Mouse (Mus musculus) MEL (cell line): ENCODE measurements around the gene Agpat1. TPM values are rescaled to one million over a fixed set of nuclear protein-coding genes. Genes with fewer than 3 reads are reported as not detected.

Experiments
- DNase-seq: peaks from one replicate; pipeline ENCODE4 v3.0.0; 2011; ENCODE audit warnings: low read depth, low spot score
- H3K27ac ChIP-seq: 2 replicates; pipeline ENCODE4 v1.5.1; 2012; ENCODE audit warnings: low read depth, mild to moderate bottlenecking, control low read depth, low read length, moderate library complexity; ENCODE audit not compliant: control insufficient read depth
- H3K27me3 ChIP-seq, 2 experiments: fragments of 150-350 bp in 1 of 2; sonication (generic) in 1 of 2; 2 replicates each; pipeline ENCODE4 v1.6.1; 2012; ENCODE audit warnings: low read length in 2 of 2, mild to moderate bottlenecking in 2 of 2, improper control_type of control experiment in 1 of 2, moderate library complexity in 1 of 2; ENCODE audit not compliant: insufficient read depth in 2 of 2, control insufficient read depth in 1 of 2
- H3K36me3 ChIP-seq, 2 experiments: 2 replicates each; pipeline ENCODE4 v1.6.1; 2012 to 2014; ENCODE audit warnings: low read length in 2 of 2, improper control_type of control experiment in 1 of 2, inconsistent platforms in 1 of 2, mild to moderate bottlenecking in 1 of 2; ENCODE audit not compliant: insufficient read depth in 2 of 2, control insufficient read depth in 1 of 2
- H3K4me1 ChIP-seq, 2 experiments: fragments of 150-350 bp in 1 of 2; sonication (generic) in 1 of 2; 2 replicates each; pipeline ENCODE4 v1.6.1; 2012; ENCODE audit warnings: low read length in 2 of 2, improper control_type of control experiment in 1 of 2, mild to moderate bottlenecking in 1 of 2; ENCODE audit not compliant: insufficient read depth in 2 of 2, control insufficient read depth in 1 of 2
- H3K4me3 ChIP-seq, 2 experiments: fragments of 150-350 bp in 1 of 2; sonication (generic) in 1 of 2; 2 replicates each; pipeline ENCODE4 v1.5.1; 2012; ENCODE audit warnings: low read depth in 2 of 2, low read length in 2 of 2, mild to moderate bottlenecking in 2 of 2, moderate library complexity in 2 of 2, control low read depth in 1 of 2, improper control_type of control experiment in 1 of 2; ENCODE audit not compliant: control insufficient read depth in 1 of 2, insufficient read depth in 1 of 2
- H3K79me2 ChIP-seq: 2 replicates; pipeline ENCODE4 v1.6.1; 2012; ENCODE audit warnings: mild to moderate bottlenecking, low read length, moderate library complexity; ENCODE audit not compliant: control insufficient read depth, poor library complexity, insufficient read depth
- H3K9ac ChIP-seq: 2 replicates; pipeline ENCODE4 v1.6.1; 2012; ENCODE audit warnings: low read depth, mild to moderate bottlenecking, control low read depth, low read length, moderate library complexity; ENCODE audit not compliant: control insufficient read depth, poor library complexity, severe bottlenecking
- H3K9me3 ChIP-seq: fragments of 150-350 bp; sonication (generic); replicated peaks from 2 replicates; pipeline ENCODE4 v1.6.1; 2012; ENCODE audit warnings: mild to moderate bottlenecking, low read length, improper control_type of control experiment, moderate library complexity; ENCODE audit not compliant: insufficient read depth
- CTCF ChIP-seq, 3 experiments: IDR thresholded peaks in 2 of 3; conservative IDR thresholded peaks in 1 of 3; 2 replicates each; pipeline ENCODE4 v1.5.1; 2011 to 2012; ENCODE audit warnings: low read length in 3 of 3, low read depth in 2 of 3, mild to moderate bottlenecking in 2 of 3, improper control_type of control experiment in 1 of 3, inconsistent platforms in 1 of 3, mixed read lengths in 1 of 3, moderate library complexity in 1 of 3; ENCODE audit not compliant: control insufficient read depth in 1 of 3, insufficient read depth in 1 of 3, poor library complexity in 1 of 3, severe bottlenecking in 1 of 3
- ELF1 ChIP-seq: IDR thresholded peaks from 2 replicates; pipeline ENCODE4 v1.6.1; 2014; ENCODE audit warnings: low read depth, mild to moderate bottlenecking, inconsistent platforms, low read length, improper control_type of control experiment, moderate library complexity
- EP300 ChIP-seq, 2 experiments: IDR thresholded peaks; 2 replicates each; pipeline ENCODE4 v1.6.1; 2011; ENCODE audit warnings: improper control_type of control experiment in 2 of 2, low read length in 2 of 2, low read depth in 1 of 2, mild to moderate bottlenecking in 1 of 2
- ETS1 ChIP-seq: IDR thresholded peaks from 2 replicates; pipeline ENCODE4 v1.6.1; 2012; ENCODE audit warnings: low read depth, mild to moderate bottlenecking, inconsistent platforms, low read length, improper control_type of control experiment, moderate library complexity
- GATA1 ChIP-seq: IDR thresholded peaks from 2 replicates; pipeline ENCODE4 v1.6.1; 2011; ENCODE audit warnings: low read depth, low read length, improper control_type of control experiment
- HCFC1 ChIP-seq: IDR thresholded peaks from 2 replicates; pipeline ENCODE4 v1.6.1; 2012; ENCODE audit warnings: low read depth, mild to moderate bottlenecking, inconsistent platforms, low read length, improper control_type of control experiment, moderate library complexity
- JUND ChIP-seq: IDR thresholded peaks from 2 replicates; pipeline ENCODE4 v1.6.1; 2011; ENCODE audit warnings: low read depth, mild to moderate bottlenecking, improper control_type of control experiment, low read length
- MAFK ChIP-seq: IDR thresholded peaks from 2 replicates; pipeline ENCODE4 v1.6.1; 2011; ENCODE audit warnings: low read depth, mild to moderate bottlenecking, low read length, improper control_type of control experiment, borderline replicate concordance
- MAZ ChIP-seq: IDR thresholded peaks from 2 replicates; pipeline ENCODE4 v1.6.1; 2012; ENCODE audit warnings: low read depth, mild to moderate bottlenecking, inconsistent platforms, low read length, improper control_type of control experiment
- MYB ChIP-seq: IDR thresholded peaks from 2 replicates; pipeline ENCODE4 v1.6.1; 2011; ENCODE audit warnings: mild to moderate bottlenecking, low read depth, low read length, improper control_type of control experiment
- MYC ChIP-seq: IDR thresholded peaks from 2 replicates; pipeline ENCODE4 v1.6.1; 2011; ENCODE audit warnings: low read depth, mild to moderate bottlenecking, low read length, improper control_type of control experiment, moderate library complexity
- NRF1 ChIP-seq: IDR thresholded peaks from 2 replicates; pipeline ENCODE4 v1.6.1; 2014; ENCODE audit warnings: low read depth, mild to moderate bottlenecking, inconsistent platforms, low read length, improper control_type of control experiment, moderate library complexity; ENCODE audit not compliant: poor library complexity, insufficient read depth, severe bottlenecking
- POLR2AphosphoS2 ChIP-seq: IDR thresholded peaks from 2 replicates; pipeline ENCODE4 v1.6.1; 2011; ENCODE audit warnings: low read length, improper control_type of control experiment
- RCOR1 ChIP-seq: IDR thresholded peaks from 2 replicates; pipeline ENCODE4 v1.6.1; 2012; ENCODE audit warnings: low read depth, mild to moderate bottlenecking, inconsistent platforms, low read length, improper control_type of control experiment
- SIN3A ChIP-seq: IDR thresholded peaks from 2 replicates; pipeline ENCODE4 v1.6.1; 2012; ENCODE audit warnings: low read length, improper control_type of control experiment, inconsistent platforms
- TBP ChIP-seq: IDR thresholded peaks from 2 replicates; pipeline ENCODE4 v1.8.0; 2011; ENCODE audit warnings: low read depth, low read length, improper control_type of control experiment
- UBTF ChIP-seq: IDR thresholded peaks from 2 replicates; pipeline ENCODE4 v1.6.1; 2012; ENCODE audit warnings: low read depth, mild to moderate bottlenecking, inconsistent platforms, low read length, improper control_type of control experiment, moderate library complexity, borderline replicate concordance; ENCODE audit not compliant: insufficient read depth
- USF1 ChIP-seq: IDR thresholded peaks from 2 replicates; pipeline ENCODE4 v1.6.1; 2014; ENCODE audit warnings: low read depth, mild to moderate bottlenecking, inconsistent platforms, low read length, improper control_type of control experiment, moderate library complexity
- ZC3H11A ChIP-seq: IDR thresholded peaks from 2 replicates; pipeline ENCODE4 v1.6.1; 2012; ENCODE audit warnings: low read depth, mild to moderate bottlenecking, inconsistent platforms, low read length, improper control_type of control experiment
- ZKSCAN1 ChIP-seq: IDR thresholded peaks from 2 replicates; pipeline ENCODE4 v1.6.1; 2012; ENCODE audit warnings: low read depth, mild to moderate bottlenecking, inconsistent platforms, low read length, improper control_type of control experiment, moderate library complexity
- ZNF384 ChIP-seq: IDR thresholded peaks from 2 replicates; pipeline ENCODE4 v1.6.1; 2012; ENCODE audit warnings: low read depth, mild to moderate bottlenecking, inconsistent platforms, low read length, improper control_type of control experiment
- polyA plus RNA-seq, 2 experiments: library from polyadenylated mRNA; stranded (reverse) in 1 of 2; unstranded in 1 of 2; fragments of >175 nt in 1 of 2; fragments of >200 nt in 1 of 2; gene quantifications; 2 replicates each; pipeline versions ENCODE4 v1.2.1 to v1.2.4; 2012; ENCODE audit warnings: low replicate concordance in 2 of 2, low read depth in 1 of 2; ENCODE audit not compliant: insufficient read length in 2 of 2, insufficient read depth in 1 of 2, missing spikeins in 1 of 2
- total RNA-seq: library from RNA; depleted of rRNA; stranded (reverse); fragments of 300-350 nt; gene quantifications from 2 replicates; pipeline ENCODE4 v1.2.3, GENCODE M21; 2012

Agpat1 gene
- total and polyA plus RNA-seq, 3 experiments: 85.2 to 153 TPM; not detected in 1

DNA sequence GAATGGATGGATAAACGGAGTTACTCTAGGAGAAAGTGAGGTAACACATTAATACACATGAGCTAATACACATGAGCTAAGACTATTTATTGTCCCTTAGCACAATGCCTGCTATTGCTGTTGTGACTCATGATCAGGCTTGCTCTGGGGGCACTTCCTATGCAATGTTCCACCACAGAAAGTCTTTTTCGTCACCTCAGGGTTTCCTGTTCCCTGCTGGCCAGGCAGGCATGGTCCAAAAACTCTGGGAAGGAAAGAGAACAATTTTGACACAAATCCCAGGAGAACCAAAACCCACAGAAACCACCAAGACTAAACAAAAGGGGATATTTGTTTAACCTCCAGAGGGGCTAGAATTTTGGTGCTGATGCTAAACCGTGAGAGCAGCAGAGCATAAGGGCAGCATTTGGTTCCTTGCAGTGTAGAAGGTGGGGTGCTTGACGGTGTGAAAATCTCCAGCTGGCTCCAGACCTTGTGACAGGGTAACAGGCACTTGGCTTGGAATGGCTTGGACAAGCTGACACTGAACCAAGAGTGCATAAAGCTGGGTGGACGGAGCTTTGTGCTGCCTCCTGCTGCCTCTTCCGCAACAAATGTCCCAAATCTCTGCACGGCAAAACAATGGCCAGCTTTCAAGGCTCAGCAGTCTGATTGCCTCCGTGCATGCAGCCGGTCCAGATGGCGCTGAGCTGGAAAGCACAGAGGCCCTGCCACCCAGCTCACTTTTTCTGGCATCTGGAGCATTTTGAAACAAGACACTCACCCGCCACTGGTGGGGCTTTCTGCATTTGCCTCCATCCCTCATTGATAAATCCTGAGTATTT, 36.9 kb downstream of the Agpat1 start:
- TF ChIP-seq CTCF (IDR thresholded peaks at IDR 0.05 in 2 of 3, conservative IDR thresholded peaks at IDR 0.05 in 1 of 3; ENCODE audit: control insufficient read depth in 1 of 3, insufficient read depth in 1 of 3, low read depth in 2 of 3, low read length in 3 of 3, poor library complexity in 1 of 3, severe bottlenecking in 1 of 3) (no peak), MYB (no peak), UBTF (no peak), JUND (no peak), SIN3A (no peak), ELF1 (no peak), MAFK (no peak), ZC3H11A (no peak), RCOR1 (no peak), ETS1 (no peak), MAZ (no peak), ZNF384 (no peak), TBP (no peak), ZKSCAN1 (no peak), NRF1 (no peak), EP300 (IDR thresholded peaks at IDR 0.05; ENCODE audit: low read depth in 1 of 2, low read length in 2 of 2) (no peak)
- TF ChIP-seq, all 39 proteins: peak for 0
- no peak overlapping the region for H3K9ac ChIP-seq
- no peak overlapping the region for H3K27ac ChIP-seq
- no peak for DNase-seq
- H3K9me3 ChIP-seq: no peaks in the 10 kb centered on the region
- H3K27me3 ChIP-seq: peaks cover 5 to 12% of the 10 kb centered on the region in 2 experiments; a peak in 3 of 4 replicates
- peaks cover 0 to 7% of the 10 kb centered on the region in 2 experiments; a peak in 2 of 4 replicates for H3K36me3 ChIP-seq
- no peaks in the 10 kb centered on the region for H3K79me2 ChIP-seq
- H3K4me1 ChIP-seq: peaks cover 0 to 12% of the 10 kb centered on the region in 2 experiments; a peak in 2 of 4 replicates
- no peak overlapping the region for H3K4me3 ChIP-seq

DNA sequence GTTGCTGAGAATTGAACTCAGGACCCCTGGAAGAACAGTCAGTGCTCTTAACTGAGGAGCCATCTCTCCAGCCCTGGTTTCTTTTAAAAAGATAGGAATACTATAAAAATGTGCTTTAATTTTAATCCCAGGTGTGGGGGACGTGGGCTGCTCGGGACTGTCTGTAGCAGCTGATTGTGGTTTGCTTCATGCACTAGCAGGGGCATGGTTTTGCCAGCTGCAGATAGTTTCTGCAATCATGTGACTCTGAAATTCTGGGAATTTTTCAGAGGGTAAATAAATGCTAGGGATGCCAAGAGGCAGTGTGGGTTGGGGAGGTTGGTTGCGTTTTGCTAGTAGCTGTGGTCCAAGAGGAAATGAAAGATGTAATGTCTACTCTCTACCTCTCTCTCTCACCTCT, 37.9 kb downstream of the Agpat1 start:
- H3K4me3 ChIP-seq: no peak overlapping the region
- no peaks in the 10 kb centered on the region for H3K79me2 ChIP-seq
- H3K9me3 ChIP-seq: no peaks in the 10 kb centered on the region
- H3K4me1 ChIP-seq: peaks cover 0 to 12% of the 10 kb centered on the region in 2 experiments; a peak in 2 of 4 replicates
- no peak for DNase-seq
- H3K27ac ChIP-seq: no peak overlapping the region
- peaks cover 5 to 9% of the 10 kb centered on the region in 2 experiments; a peak in 3 of 4 replicates for H3K27me3 ChIP-seq
- no peak for TF ChIP-seq MYC
- TF ChIP-seq HCFC1: no peak
- TF ChIP-seq GATA1: no peak
- no peak for TF ChIP-seq NRF1
- TF ChIP-seq USF1: no peak
- TF ChIP-seq POLR2AphosphoS2: no peak
- H3K36me3 ChIP-seq: peaks cover 0 to 7% of the 10 kb centered on the region in 2 experiments; a peak in 2 of 4 replicates
- H3K9ac ChIP-seq: no peak overlapping the region
